Mouse (Mus musculus): ENCODE measurements around the gene Tert.

Tert gene

GRCm38 (mm10) chr13:73675161-73675560, 48.5 kb downstream of the Tert start:
- no peak for DNase-seq (ENCODE audit: low spot score in 2 of 2)

- no peak for DNase-seq (ENCODE audit: low spot score in 2 of 2)
Measured at GRCm38 (mm10) chr13:73677853-73678252, 51.1 kb downstream of the Tert start, which contains the start of gene Slc6a18. Gene Slc6a18, minus strand, starts transcription at chr13:73678023.

GRCm38 (mm10) chr13:73679311-73679710, 52.6 kb downstream of the Tert start:
- no peak for DNase-seq (ENCODE audit: low spot score in 2 of 2)

DNA sequence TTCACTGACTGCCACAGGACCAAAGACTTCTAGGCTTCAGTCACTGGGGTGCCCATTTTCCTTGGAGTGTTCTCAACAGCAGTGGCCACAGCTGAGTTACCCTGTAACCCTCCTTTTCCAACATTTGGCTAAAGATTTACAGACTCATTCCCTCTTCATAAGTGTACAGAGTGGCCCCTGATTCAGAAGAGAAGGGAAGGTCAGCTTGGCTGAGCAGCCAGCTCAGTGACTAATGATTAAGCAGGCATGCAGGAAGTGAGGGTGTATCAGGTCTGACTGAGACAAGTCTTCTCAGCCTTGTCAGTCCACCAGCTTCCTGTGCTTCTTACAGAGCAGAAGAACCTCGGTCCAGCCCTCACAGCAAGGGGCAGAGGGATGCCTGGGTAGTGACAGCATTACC, 53.7 kb downstream of the Tert start:
- DNase-seq (ENCODE audit: low spot score in 2 of 2), result no peak

DNA sequence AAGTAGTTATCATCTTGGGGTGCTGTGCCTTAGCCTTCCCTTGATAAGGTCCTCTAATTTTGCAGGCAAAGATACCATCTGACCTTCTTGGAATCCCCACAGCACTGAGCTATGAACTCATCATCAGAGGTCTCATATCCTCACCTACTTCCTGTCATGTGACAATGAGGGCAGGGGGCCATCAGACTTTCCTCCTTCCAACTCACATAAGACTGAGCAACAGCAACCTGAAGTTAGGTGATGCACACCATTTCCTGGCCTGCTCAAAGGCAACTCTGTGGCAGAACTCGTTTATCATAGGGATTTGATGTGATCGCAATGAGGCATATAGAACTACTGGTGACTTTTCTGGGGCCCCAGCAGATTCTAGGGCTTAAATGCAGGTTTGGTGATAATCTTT, 55.5 kb downstream of the Tert start:
- no peak for DNase-seq (ENCODE audit: low spot score in 2 of 2)

DNA sequence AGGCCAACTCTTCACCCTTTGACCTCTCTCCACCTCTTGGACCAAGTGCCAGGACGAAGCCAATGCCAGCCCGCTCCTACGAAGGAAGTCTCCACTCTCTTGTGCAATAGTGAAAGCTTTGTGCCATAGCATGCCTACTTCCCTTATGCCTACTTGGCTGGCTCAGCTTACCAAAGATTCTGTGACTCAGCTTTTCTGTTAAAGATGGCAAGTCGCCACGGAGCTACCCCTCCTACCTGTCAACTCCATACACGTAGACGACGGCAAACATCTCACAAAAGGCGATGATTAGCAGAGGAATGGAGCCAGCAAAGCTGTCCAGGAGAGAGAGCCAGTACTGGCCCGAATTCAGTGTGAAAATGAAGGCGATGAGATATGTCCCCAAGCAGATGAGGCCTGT, 57.0 kb downstream of the Tert start:
- no peak for DNase-seq (ENCODE audit: low spot score in 2 of 2)

- DNase-seq (ENCODE audit: low spot score in 2 of 2), result no peak
Measured at GRCm38 (mm10) chr13:73684412-73684811, 57.7 kb downstream of the Tert start.

DNA sequence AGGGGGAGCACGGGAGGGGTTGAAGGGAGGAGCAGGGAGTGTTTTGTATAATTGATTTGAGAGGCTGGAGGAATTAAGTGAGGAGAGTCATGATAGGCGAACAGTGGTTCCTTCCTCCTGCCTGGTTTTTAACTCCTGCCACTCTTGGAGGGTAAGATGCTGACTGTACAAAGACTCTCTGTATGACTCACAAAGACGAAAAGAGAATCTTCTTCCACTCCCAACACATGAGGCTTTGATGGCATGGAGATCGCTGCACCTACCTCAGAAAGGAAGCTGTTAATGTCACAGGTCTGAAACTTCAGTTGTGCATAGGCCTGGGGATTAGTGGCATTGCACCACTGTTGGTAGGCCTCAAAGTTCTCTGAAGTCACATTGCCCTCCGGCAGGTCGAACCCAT, 58.8 kb downstream of the Tert start:
- no peak for DNase-seq (ENCODE audit: low spot score in 2 of 2)

GRCm38 (mm10) chr13:73687601-73688000, 60.9 kb downstream of the Tert start:
- no peak for DNase-seq (ENCODE audit: low spot score in 2 of 2)

DNA sequence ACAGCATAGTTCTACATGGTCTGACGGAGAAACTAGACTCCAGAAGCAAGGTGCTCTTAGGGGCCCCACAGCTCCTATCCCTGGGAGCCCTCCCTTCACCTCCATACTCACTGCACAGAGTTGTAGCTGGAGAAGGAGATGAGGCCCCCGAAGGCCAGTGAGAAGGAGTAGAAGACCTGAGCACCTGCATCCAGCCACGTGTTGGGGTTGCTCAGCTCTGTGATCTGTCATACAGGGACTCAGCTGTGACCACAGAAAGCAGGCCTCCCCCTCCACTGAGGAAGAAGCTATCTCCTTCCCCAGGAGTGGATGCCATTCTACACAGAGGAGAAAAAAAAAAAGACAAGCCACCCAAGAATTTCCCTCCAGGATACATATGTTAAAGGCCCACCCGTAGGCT, 62.2 kb downstream of the Tert start:
- no peak for DNase-seq (ENCODE audit: low spot score in 2 of 2)

GRCm38 (mm10) chr13:73692249-73692868, 65.6 kb downstream of the Tert start:
- peak; percentile 43 to 68 for DNase-seq (ENCODE audit: low spot score in 2 of 2)

GRCm38 (mm10) chr13:73693333-73693732, 66.6 kb downstream of the Tert start:
- no peak for DNase-seq (ENCODE audit: low spot score in 2 of 2)

GRCm38 (mm10) chr13:73694972-73695371, 68.3 kb downstream of the Tert start:
- DNase-seq (ENCODE audit: low spot score in 2 of 2), result no peak

GRCm38 (mm10) chr13:73696529-73696928, 69.8 kb downstream of the Tert start:
- DNase-seq (ENCODE audit: low spot score in 2 of 2), result no peak
